Mouse (Mus musculus): Measurements from ENCODE around the gene Fbxl2. TPM values are rescaled to one million over a fixed set of nuclear protein-coding genes. Genes with fewer than 3 reads are reported as not detected.

Gene Fbxl2
- polyA plus RNA-seq, 1 experiment from 2014 or later = 2.7 TPM

DNA sequence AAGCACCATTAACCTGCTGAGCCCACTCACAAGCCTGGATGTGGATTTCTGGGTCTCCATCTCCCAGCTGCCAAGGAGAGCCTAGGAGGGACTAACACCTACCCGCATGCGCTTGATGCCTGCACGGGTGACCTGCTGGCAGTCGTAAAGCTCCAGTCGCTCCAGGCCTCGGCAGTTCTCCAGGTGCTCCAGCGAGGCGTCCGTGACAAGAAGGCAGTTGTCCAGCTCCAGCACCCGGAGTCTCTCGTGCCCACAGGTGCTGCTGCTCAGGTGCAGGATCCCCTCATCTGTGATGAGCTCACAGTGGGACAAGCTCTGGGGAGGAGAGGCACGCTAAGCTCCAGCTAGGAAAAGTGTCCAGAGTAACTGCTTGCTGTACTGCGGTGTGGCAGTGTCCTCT is 66.6 kb downstream of the Fbxl2 start:
- Histone ChIP-seq H3K9ac (ENCODE audit: low read length) (no peak overlapping the region), H3K9me3 (ENCODE audit: control insufficient read depth, low read length) (no peaks in the 10 kb centered on the region), H3K4me1 (ENCODE audit: control insufficient read depth in 2 of 2, insufficient read depth in 2 of 2, low read length in 2 of 2) (peaks cover 4 to 21% of the 10 kb centered on the region in 2 experiments), H3K4me3 (ENCODE audit: control insufficient read depth in 1 of 2, insufficient read depth in 1 of 2, low read depth in 1 of 2, low read length in 2 of 2) (no peak overlapping the region), H3K27ac (replicated peaks in 1 of 2; ENCODE audit: control insufficient read depth in 1 of 2, insufficient read depth in 1 of 2, low read depth in 2 of 2, low read length in 2 of 2) (no peak overlapping the region), H3K27me3 (ENCODE audit: control insufficient read depth, insufficient read depth, low read length) (no peaks in the 10 kb centered on the region), H3K36me3 (ENCODE audit: control insufficient read depth, insufficient read depth, low read length) (peaks cover 56% of the 10 kb centered on the region), H3K4me2 (ENCODE audit: low read length) (no peak overlapping the region)
- 89% methylated on average over 13 of the region's 13 CpGs for WGBS
- ATAC-seq (ENCODE audit: insufficient number of reproducible peaks, insufficient read depth, low FRiP score, low read depth) = no peak

DNA sequence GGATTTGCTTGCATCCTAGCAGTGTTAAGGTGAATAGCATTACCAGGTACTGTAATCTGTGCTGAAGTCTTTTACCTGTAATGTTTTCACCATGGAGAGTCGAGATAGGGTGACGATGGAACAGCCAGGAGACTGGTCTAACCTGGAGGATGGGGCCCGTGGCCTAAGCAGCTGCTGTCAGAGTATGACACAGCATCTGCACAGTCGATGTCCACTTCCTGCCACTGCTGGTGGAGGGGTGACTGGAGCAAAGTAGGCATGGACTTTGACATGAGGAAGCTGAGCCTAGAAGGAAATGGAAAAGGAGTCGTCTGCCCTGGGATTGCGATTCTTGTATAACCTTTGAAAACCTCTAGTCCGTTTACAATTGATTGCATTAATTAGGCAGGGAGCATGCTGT is 67.3 kb downstream of the Fbxl2 start:
- Histone ChIP-seq H3K36me3 (ENCODE audit: control insufficient read depth, insufficient read depth, low read length) (peaks cover 63% of the 10 kb centered on the region), H3K4me3 (ENCODE audit: control insufficient read depth in 1 of 2, insufficient read depth in 1 of 2, low read depth in 1 of 2, low read length in 2 of 2) (no peak overlapping the region), H3K9me3 (ENCODE audit: control insufficient read depth, low read length) (no peaks in the 10 kb centered on the region), H3K4me1 (ENCODE audit: control insufficient read depth in 2 of 2, insufficient read depth in 2 of 2, low read length in 2 of 2) (peaks cover 4 to 21% of the 10 kb centered on the region in 2 experiments), H3K27ac (replicated peaks in 1 of 2; ENCODE audit: control insufficient read depth in 1 of 2, insufficient read depth in 1 of 2, low read depth in 2 of 2, low read length in 2 of 2) (no peak overlapping the region), H3K27me3 (ENCODE audit: control insufficient read depth, insufficient read depth, low read length) (no peaks in the 10 kb centered on the region), H3K9ac (ENCODE audit: low read length) (no peak overlapping the region), H3K4me2 (ENCODE audit: low read length) (no peak overlapping the region)
- no peak for ATAC-seq (ENCODE audit: insufficient number of reproducible peaks, insufficient read depth, low FRiP score, low read depth)
- WGBS = 74% methylated on average over 7 of the region's 7 CpGs

DNA sequence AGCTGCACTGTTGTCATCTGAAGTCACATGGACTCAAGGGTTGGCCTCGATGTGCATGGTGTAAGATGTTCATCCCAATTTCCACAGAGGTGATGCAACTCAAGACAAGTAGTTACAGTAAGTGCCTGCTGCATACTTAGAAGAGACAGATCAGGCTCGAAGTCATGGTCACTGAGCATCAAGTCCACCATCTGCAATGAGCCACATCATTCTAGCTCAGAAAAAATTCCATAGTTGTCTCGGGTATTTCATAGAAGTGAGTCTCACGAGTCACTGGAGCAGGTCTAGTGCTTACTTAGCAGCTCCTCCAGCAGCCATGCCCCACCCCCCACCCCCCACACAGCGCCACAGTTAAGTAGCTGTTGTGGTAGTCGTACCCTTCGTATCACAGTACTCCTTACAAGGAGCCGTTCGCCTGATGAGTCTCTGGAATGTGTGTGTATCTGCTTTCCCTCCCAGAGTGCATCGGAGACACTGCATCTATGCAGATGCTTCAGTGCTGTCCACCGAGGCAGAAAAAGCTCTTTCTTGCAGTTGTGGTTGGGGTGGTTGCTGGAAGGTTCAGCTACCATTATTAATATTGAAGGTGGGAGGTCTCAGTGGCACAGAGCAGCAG is 68.7 kb downstream of the Fbxl2 start:
- no peak for ATAC-seq (ENCODE audit: insufficient number of reproducible peaks, insufficient read depth, low FRiP score, low read depth)
- 71% methylated on average over 11 of the region's 11 CpGs for WGBS
- Histone ChIP-seq H3K9me3 (ENCODE audit: control insufficient read depth, low read length) (no peaks in the 10 kb centered on the region), H3K36me3 (ENCODE audit: control insufficient read depth, insufficient read depth, low read length) (peaks cover 77% of the 10 kb centered on the region), H3K27ac (replicated peaks in 1 of 2; ENCODE audit: control insufficient read depth in 1 of 2, insufficient read depth in 1 of 2, low read depth in 2 of 2, low read length in 2 of 2) (no peak overlapping the region), H3K4me3 (ENCODE audit: control insufficient read depth in 1 of 2, insufficient read depth in 1 of 2, low read depth in 1 of 2, low read length in 2 of 2) (no peak overlapping the region), H3K4me2 (ENCODE audit: low read length) (no peak overlapping the region), H3K9ac (ENCODE audit: low read length) (no peak overlapping the region), H3K27me3 (ENCODE audit: control insufficient read depth, insufficient read depth, low read length) (no peaks in the 10 kb centered on the region), H3K4me1 (ENCODE audit: control insufficient read depth in 2 of 2, insufficient read depth in 2 of 2, low read length in 2 of 2) (peaks cover 4 to 17% of the 10 kb centered on the region in 2 experiments)

DNA sequence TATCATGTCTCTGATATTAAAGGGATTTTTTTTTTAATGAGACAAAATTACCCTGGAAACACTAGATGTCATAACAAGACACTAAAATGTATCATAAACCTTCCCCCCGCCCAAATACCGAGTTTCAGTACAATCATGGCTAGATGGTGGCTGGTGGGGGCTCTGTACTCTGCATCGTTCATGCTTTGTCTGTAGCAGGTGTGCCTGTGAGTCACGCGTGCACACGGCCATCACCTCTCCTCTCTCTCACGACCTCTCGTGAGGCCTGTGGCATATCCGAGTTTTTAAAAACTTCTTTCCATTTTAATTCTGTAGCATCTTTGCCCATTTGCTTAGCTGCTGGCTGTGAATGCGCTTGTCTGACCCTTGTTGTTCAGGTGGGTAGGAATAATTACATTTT is 69.7 kb downstream of the Fbxl2 start:
- Histone ChIP-seq H3K36me3 (ENCODE audit: control insufficient read depth, insufficient read depth, low read length) (peaks cover 82% of the 10 kb centered on the region), H3K4me2 (ENCODE audit: low read length) (no peak overlapping the region), H3K9ac (ENCODE audit: low read length) (no peak overlapping the region), H3K9me3 (ENCODE audit: control insufficient read depth, low read length) (no peaks in the 10 kb centered on the region), H3K27me3 (ENCODE audit: control insufficient read depth, insufficient read depth, low read length) (no peaks in the 10 kb centered on the region), H3K27ac (replicated peaks in 1 of 2; ENCODE audit: control insufficient read depth in 1 of 2, insufficient read depth in 1 of 2, low read depth in 2 of 2, low read length in 2 of 2) (no peak overlapping the region), H3K4me3 (ENCODE audit: control insufficient read depth in 1 of 2, insufficient read depth in 1 of 2, low read depth in 1 of 2, low read length in 2 of 2) (no peak overlapping the region), H3K4me1 (ENCODE audit: control insufficient read depth in 2 of 2, insufficient read depth in 2 of 2, low read length in 2 of 2) (peaks cover 2 to 8% of the 10 kb centered on the region in 2 experiments; a peak in 3 of 4 replicates)
- 94% methylated on average over 10 of the region's 10 CpGs for WGBS
- no peak for ATAC-seq (ENCODE audit: insufficient number of reproducible peaks, insufficient read depth, low FRiP score, low read depth)

DNA sequence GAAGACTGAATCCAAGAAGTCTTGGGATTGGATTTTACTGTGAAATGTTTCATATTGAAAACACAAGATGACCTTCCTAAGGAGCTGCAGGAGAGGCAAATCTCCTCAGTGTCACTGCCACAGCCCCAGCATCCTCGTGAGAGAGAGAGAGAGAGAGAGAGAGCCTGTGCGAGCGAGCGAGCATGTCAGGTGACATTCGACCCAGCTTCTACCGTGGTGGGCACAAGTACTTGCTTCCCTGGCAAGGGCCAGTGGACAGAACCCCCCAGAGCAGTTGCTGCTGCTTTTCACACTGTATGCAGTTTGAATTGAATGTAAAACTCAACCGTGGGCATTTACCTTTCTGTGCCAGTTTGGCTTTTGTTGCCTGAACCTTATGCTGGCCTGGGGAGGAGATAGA is 70.5 kb downstream of the Fbxl2 start:
- no peak overlapping the region for H3K4me2 ChIP-seq (ENCODE audit: low read length)
- H3K36me3 ChIP-seq (ENCODE audit: control insufficient read depth, insufficient read depth, low read length) = peaks cover 91% of the 10 kb centered on the region
- ATAC-seq (ENCODE audit: insufficient number of reproducible peaks, insufficient read depth, low FRiP score, low read depth) = no peak
- no peak overlapping the region for H3K27ac ChIP-seq (replicated peaks in 1 of 2; ENCODE audit: control insufficient read depth in 1 of 2, insufficient read depth in 1 of 2, low read depth in 2 of 2, low read length in 2 of 2)
- H3K4me1 ChIP-seq (ENCODE audit: control insufficient read depth in 2 of 2, insufficient read depth in 2 of 2, low read length in 2 of 2) = 0 out of 4 replicates have a peak, but pooled peaks cover 0 to 3% of the 10 kb centered on the region in 2 experiments
- 76% methylated on average over 7 of the region's 7 CpGs for WGBS
- H3K9ac ChIP-seq (ENCODE audit: low read length) = no peak overlapping the region
- no peak overlapping the region for H3K4me3 ChIP-seq (ENCODE audit: control insufficient read depth in 1 of 2, insufficient read depth in 1 of 2, low read depth in 1 of 2, low read length in 2 of 2)
- no peaks in the 10 kb centered on the region for H3K27me3 ChIP-seq (ENCODE audit: control insufficient read depth, insufficient read depth, low read length)
- H3K9me3 ChIP-seq (ENCODE audit: control insufficient read depth, low read length) = no peaks in the 10 kb centered on the region

DNA sequence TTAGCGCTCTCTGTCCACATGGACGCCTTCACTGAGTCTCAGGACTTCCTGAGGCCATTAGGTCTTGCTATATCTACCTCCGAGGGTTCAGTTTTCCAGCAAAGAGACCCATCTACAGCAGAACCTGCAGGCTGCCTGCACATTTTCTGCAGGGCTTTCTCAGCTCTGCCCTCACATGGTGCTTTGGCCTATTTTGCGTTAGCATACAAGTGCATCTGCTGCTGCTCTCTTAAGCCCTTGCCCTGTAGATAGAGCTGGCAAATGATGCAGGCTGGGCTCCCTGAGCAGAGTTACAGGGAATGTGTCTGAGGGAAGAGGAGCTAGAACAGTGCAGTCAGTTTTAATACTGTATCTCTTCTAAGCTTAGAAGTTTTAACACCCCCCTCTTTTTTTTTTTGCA is 71.0 kb downstream of the Fbxl2 start:
- peaks cover 95% of the 10 kb centered on the region for H3K36me3 ChIP-seq (ENCODE audit: control insufficient read depth, insufficient read depth, low read length)
- no peaks in the 10 kb centered on the region for H3K9me3 ChIP-seq (ENCODE audit: control insufficient read depth, low read length)
- H3K4me3 ChIP-seq (ENCODE audit: control insufficient read depth in 1 of 2, insufficient read depth in 1 of 2, low read depth in 1 of 2, low read length in 2 of 2) = no peak overlapping the region
- no peaks in the 10 kb centered on the region for H3K4me1 ChIP-seq (ENCODE audit: control insufficient read depth in 2 of 2, insufficient read depth in 2 of 2, low read length in 2 of 2)
- no peak overlapping the region for H3K4me2 ChIP-seq (ENCODE audit: low read length)
- no peaks in the 10 kb centered on the region for H3K27me3 ChIP-seq (ENCODE audit: control insufficient read depth, insufficient read depth, low read length)
- 90% methylated on average over 4 of the region's 4 CpGs for WGBS
- no peak for ATAC-seq (ENCODE audit: insufficient number of reproducible peaks, insufficient read depth, low FRiP score, low read depth)
- no peak overlapping the region for H3K9ac ChIP-seq (ENCODE audit: low read length)
- H3K27ac ChIP-seq (replicated peaks in 1 of 2; ENCODE audit: control insufficient read depth in 1 of 2, insufficient read depth in 1 of 2, low read depth in 2 of 2, low read length in 2 of 2) = no peak overlapping the region

DNA sequence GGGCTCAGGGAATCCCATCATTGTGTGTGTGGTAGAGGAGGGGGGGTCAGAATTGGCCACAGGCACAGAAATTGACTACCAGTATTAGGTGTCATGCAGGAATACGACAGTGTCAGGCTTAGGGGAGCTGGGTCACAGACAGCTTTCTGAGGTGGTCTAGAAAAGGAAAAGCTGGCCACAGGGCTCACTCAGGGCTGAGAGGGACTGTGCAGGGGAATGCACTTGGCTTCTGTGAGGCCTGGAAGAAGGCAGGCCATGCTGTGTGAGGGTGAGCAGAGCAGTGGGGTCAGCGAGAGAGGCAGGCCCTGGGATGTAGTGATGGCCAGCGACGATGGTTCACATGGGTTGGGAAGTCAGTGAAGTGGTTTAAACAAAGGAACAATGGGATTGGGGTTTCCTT is 72.1 kb downstream of the Fbxl2 start:
- Histone ChIP-seq H3K4me1 (ENCODE audit: control insufficient read depth in 2 of 2, insufficient read depth in 2 of 2, low read length in 2 of 2) (no peaks in the 10 kb centered on the region), H3K36me3 (ENCODE audit: control insufficient read depth, insufficient read depth, low read length) (peaks cover 95% of the 10 kb centered on the region), H3K9me3 (ENCODE audit: control insufficient read depth, low read length) (no peaks in the 10 kb centered on the region), H3K9ac (ENCODE audit: low read length) (no peak overlapping the region), H3K4me3 (ENCODE audit: control insufficient read depth in 1 of 2, insufficient read depth in 1 of 2, low read depth in 1 of 2, low read length in 2 of 2) (no peak overlapping the region), H3K4me2 (ENCODE audit: low read length) (no peak overlapping the region), H3K27ac (replicated peaks in 1 of 2; ENCODE audit: control insufficient read depth in 1 of 2, insufficient read depth in 1 of 2, low read depth in 2 of 2, low read length in 2 of 2) (no peak overlapping the region), H3K27me3 (ENCODE audit: control insufficient read depth, insufficient read depth, low read length) (no peaks in the 10 kb centered on the region)
- WGBS = 89% methylated on average over 4 of the region's 4 CpGs
- ATAC-seq (ENCODE audit: insufficient number of reproducible peaks, insufficient read depth, low FRiP score, low read depth) = no peak

DNA sequence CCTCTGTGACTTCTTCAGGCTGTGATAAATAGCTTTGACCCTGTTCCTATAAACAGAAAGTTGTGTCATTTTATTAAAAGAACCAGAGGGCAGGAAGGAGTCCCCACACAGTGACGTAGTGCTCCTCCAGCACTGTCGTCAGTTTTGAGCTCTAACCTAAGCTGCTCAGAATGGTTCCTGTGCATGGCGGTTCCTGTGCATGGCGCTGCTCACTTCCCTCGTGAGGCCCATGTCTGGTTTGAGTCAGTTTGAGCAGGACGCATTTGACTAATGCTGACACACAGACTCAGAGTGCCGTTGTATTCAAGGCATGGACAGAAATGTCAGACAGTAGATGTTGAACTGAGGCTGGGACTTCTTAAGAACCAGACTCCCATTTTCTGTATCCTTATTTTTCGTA is 74.4 kb downstream of the Fbxl2 start:
- H3K27ac ChIP-seq (replicated peaks in 1 of 2; ENCODE audit: control insufficient read depth in 1 of 2, insufficient read depth in 1 of 2, low read depth in 2 of 2, low read length in 2 of 2) = no peak overlapping the region; a peak in 1 of 4 replicates
- H3K4me1 ChIP-seq (ENCODE audit: control insufficient read depth in 2 of 2, insufficient read depth in 2 of 2, low read length in 2 of 2) = no peaks in the 10 kb centered on the region
- no peak overlapping the region for H3K4me2 ChIP-seq (ENCODE audit: low read length)
- no peak overlapping the region for H3K4me3 ChIP-seq (ENCODE audit: control insufficient read depth in 1 of 2, insufficient read depth in 1 of 2, low read depth in 1 of 2, low read length in 2 of 2)
- no peak for ATAC-seq (ENCODE audit: insufficient number of reproducible peaks, insufficient read depth, low FRiP score, low read depth)
- peaks cover 95% of the 10 kb centered on the region for H3K36me3 ChIP-seq (ENCODE audit: control insufficient read depth, insufficient read depth, low read length)
- 62% methylated on average over 8 of the region's 8 CpGs for WGBS
- H3K27me3 ChIP-seq (ENCODE audit: control insufficient read depth, insufficient read depth, low read length) = no peaks in the 10 kb centered on the region
- no peak overlapping the region for H3K9ac ChIP-seq (ENCODE audit: low read length)
- H3K9me3 ChIP-seq (ENCODE audit: control insufficient read depth, low read length) = no peaks in the 10 kb centered on the region
